Mouse (Mus musculus) gastrocnemius, adult 2 months (tissue): ENCODE results near the gene Gm21958. TPM values are rescaled to one million over a fixed set of nuclear protein-coding genes. Genes with fewer than 3 reads are reported as not detected.

Experiments
- DNase-seq: peaks from one replicate; pipeline ENCODE4 v3.0.0; 2022
- H3K27ac ChIP-seq: fragments of 200-600 bp; 2 replicates; pipeline ENCODE4 v1.8.1; 2022; ENCODE audit warnings: mild to moderate bottlenecking
- H3K4me3 ChIP-seq: fragments of 200-600 bp; 2 replicates; pipeline ENCODE4 v1.8.1; 2022; ENCODE audit warnings: mild to moderate bottlenecking, moderate library complexity
- CTCF ChIP-seq: fragments of 200-600 bp; IDR thresholded peaks from 2 replicates; pipeline ENCODE4 v1.8.1; 2022; ENCODE audit warnings: antibody characterized with exemption, mild to moderate bottlenecking, moderate library complexity
- intact Hi-C: fragments of 180-260 bp; cut with DNase I; formaldehyde crosslinking; loops from one replicate; pipeline ENCODE4 v1.15.1; 2025
- total RNA-seq, 2 experiments: library from RNA; stranded (reverse); gene quantifications; 2 replicates each; pipeline ENCODE4 v1.2.3; 2021

Gene Gm21958
- total RNA-seq, 2 experiments from 2014 or later = not detected

GRCm38 (mm10) chr3:54699759-54700301, 14.3 kb downstream of the Gm21958 start:
- intact Hi-C loops = loop anchor here (5.0 kb wide), 1 partner anchor 32 kb away; no protein-coding TSS in a partner anchor
- no peak for TF ChIP-seq CTCF
- no peak for DNase-seq
- Histone ChIP-seq H3K4me3 (no peak overlapping the region), H3K27ac (no peak overlapping the region)

GRCm38 (mm10) chr3:54693056-54693415, 21.1 kb downstream of the Gm21958 start:
- no peak for TF ChIP-seq CTCF
- Histone ChIP-seq H3K27ac (peak overlapping the region; percentile 94), H3K4me3 (peak overlapping the region; percentile 85)
- intact Hi-C loops = no loop called here
- no peak for DNase-seq

GRCm38 (mm10) chr3:54692202-54693055, 21.7 kb downstream of the Gm21958 start, which contains the start of gene Supt20:
Gene Supt20 (plus strand): TSS chr3:54692807.
- DNase-seq = peak; percentile 95
- TF ChIP-seq CTCF = no peak
- intact Hi-C loops = no loop called here
- Histone ChIP-seq H3K27ac (peak within 1 kb of the TSS; percentile 94), H3K4me3 (peak within 1 kb of the TSS; percentile 85)

GRCm38 (mm10) chr3:54689091-54689490, 25.1 kb downstream of the Gm21958 start:
- intact Hi-C loops = loop anchor here (2.0 to 10.0 kb wide), 2 partner anchors 336 to 954 kb away; no protein-coding TSS in a partner anchor

GRCm38 (mm10) chr3:54687245-54687644, 26.9 kb downstream of the Gm21958 start:
- no peak overlapping the region for H3K27ac ChIP-seq
- H3K4me3 ChIP-seq = no peak overlapping the region
- no peak for TF ChIP-seq CTCF
- intact Hi-C loops = loop anchor here (10.0 kb wide), 1 partner anchor 952 kb away; no protein-coding TSS in a partner anchor
- no peak for DNase-seq

More at GRCm38 (mm10) chr3:54689091-54689490, 25.1 kb downstream of the Gm21958 start:
- Histone ChIP-seq H3K27ac (no peak overlapping the region), H3K4me3 (no peak overlapping the region)
- TF ChIP-seq CTCF = peak; percentile 61
- no peak for DNase-seq

GRCm38 (mm10) chr3:54685202-54685601, 29.0 kb downstream of the Gm21958 start:
- intact Hi-C loops = loop anchor here (10.0 kb wide), 1 partner anchor 950 kb away; no protein-coding TSS in a partner anchor
- Histone ChIP-seq H3K4me3 (no peak overlapping the region), H3K27ac (no peak overlapping the region)
- no peak for TF ChIP-seq CTCF
- no peak for DNase-seq

- DNase-seq = no peak
- intact Hi-C loops = loop anchor here (10.0 kb wide), 1 partner anchor 947 kb away; no protein-coding TSS in a partner anchor
- Histone ChIP-seq H3K4me3 (no peak overlapping the region), H3K27ac (no peak overlapping the region)
- TF ChIP-seq CTCF = no peak
Observed at GRCm38 (mm10) chr3:54681310-54682204, 32.6 kb downstream of the Gm21958 start.

GRCm38 (mm10) chr3:54676818-54677217, 37.3 kb downstream of the Gm21958 start:
- Histone ChIP-seq H3K27ac (no peak overlapping the region), H3K4me3 (no peak overlapping the region)
- intact Hi-C loops = no loop called here
- TF ChIP-seq CTCF = no peak
- DNase-seq = no peak

- no peak overlapping the region for H3K4me3 ChIP-seq
- DNase-seq = no peak
- peak; percentile 74 for TF ChIP-seq CTCF
- no peak overlapping the region for H3K27ac ChIP-seq
- intact Hi-C loops = loop anchor here (1.0 kb wide), 1 partner anchor 315 kb away; no protein-coding TSS in a partner anchor
Observed at GRCm38 (mm10) chr3:54672557-54673529, 41.3 kb downstream of the Gm21958 start.

- H3K4me3 ChIP-seq = no peak overlapping the region
- no peak overlapping the region for H3K27ac ChIP-seq
- no peak for TF ChIP-seq CTCF
- intact Hi-C loops = loop anchor here (1.0 kb wide), 1 partner anchor 314 kb away; no protein-coding TSS in a partner anchor
- no peak for DNase-seq
Observed at GRCm38 (mm10) chr3:54672111-54672510, 42.0 kb downstream of the Gm21958 start.

- intact Hi-C loops = no loop called here
- H3K4me3 ChIP-seq = no peak overlapping the region
- no peak overlapping the region for H3K27ac ChIP-seq
- no peak for DNase-seq
- no peak for TF ChIP-seq CTCF
Observed at GRCm38 (mm10) chr3:54669559-54669958, 44.6 kb downstream of the Gm21958 start.
